Mouse (Mus musculus) G1E (cell line): ENCODE data around the gene Nktr. TPM values are rescaled to one million over a fixed set of nuclear protein-coding genes. Genes with fewer than 3 reads are reported as not detected.

Experiments used
- ATAC-seq: 2 replicates; pipeline ENCODE4 v1.8.0; 2016; ENCODE audit warnings: mild to moderate bottlenecking; ENCODE audit not compliant: insufficient number of reproducible peaks, poor library complexity, low FRiP score, severe bottlenecking; ENCODE audit errors: extremely low read depth
- DNase-seq: peaks from one replicate; pipeline ENCODE4 v3.0.0; 2012; ENCODE audit warnings: low spot score
- H3K27me3 ChIP-seq: 2 replicates; pipeline ENCODE4 v1.6.1; 2012; ENCODE audit warnings: mild to moderate bottlenecking, low read length, inconsistent platforms; ENCODE audit not compliant: insufficient read depth
- H3K36me3 ChIP-seq: replicated peaks from 2 replicates; pipeline ENCODE3; 2012; ENCODE audit warnings: mild to moderate bottlenecking, inconsistent platforms
- H3K4me1 ChIP-seq: 2 replicates; pipeline ENCODE4 v1.6.1; 2012; ENCODE audit warnings: low read depth, low read length, inconsistent platforms, mixed read lengths; ENCODE audit not compliant: insufficient read depth
- H3K4me3 ChIP-seq: 2 replicates; pipeline ENCODE4 v1.5.1; 2012; ENCODE audit warnings: low read depth, mild to moderate bottlenecking, inconsistent platforms, low read length, moderate library complexity, mixed read lengths
- H3K9me3 ChIP-seq: replicated peaks from 2 replicates; pipeline ENCODE4 v1.6.1; 2012; ENCODE audit warnings: inconsistent platforms
- CTCF ChIP-seq: IDR thresholded peaks from 2 replicates; pipeline ENCODE4 v1.5.1; 2012; ENCODE audit warnings: low read depth, low read length, inconsistent platforms, mixed read lengths
- GATA1 ChIP-seq: IDR thresholded peaks from 2 replicates; pipeline ENCODE4 v1.6.1; 2012; ENCODE audit warnings: borderline replicate concordance, low read length, inconsistent platforms, mixed read lengths
- GATA2 ChIP-seq: IDR thresholded peaks from 2 replicates; pipeline ENCODE4 v1.6.1; 2012; ENCODE audit warnings: low read depth, low read length, inconsistent platforms, borderline replicate concordance
- POLR2AphosphoS5 ChIP-seq: IDR thresholded peaks from 2 replicates; pipeline ENCODE4 v1.6.1; 2012; ENCODE audit warnings: low read depth, low read length, inconsistent platforms; ENCODE audit not compliant: insufficient replicate concordance
- TAL1 ChIP-seq: conservative IDR thresholded peaks from 2 replicates; pipeline ENCODE4 v1.6.1; 2012; ENCODE audit warnings: low read depth, low read length, inconsistent platforms, mixed read lengths
- polyA plus RNA-seq: library from polyadenylated mRNA; stranded (reverse); fragments of >175 nt; gene quantifications from 2 replicates; pipeline ENCODE4 v1.2.3, GENCODE M21; 2012
- total RNA-seq, 2 experiments: library from RNA; stranded (forward) in 1 of 2; stranded (reverse) in 1 of 2; fragments of 200-1000 nt in 1 of 2; fragments of >200 nt in 1 of 2; fragmentation: Nextera tagmentation in 1 of 2; gene quantifications; 2 replicates each; pipeline ENCODE4 v1.2.3; 2014 to 2017

Nktr gene
- total and polyA plus RNA-seq, 3 experiments = 33.2 to 339 (median 135) TPM

GRCm38 (mm10) chr9:121690200-121690651 lies 28.7 kb upstream of the Nktr start:
- Histone ChIP-seq H3K4me3 (no peak overlapping the region), H3K27me3 (no peaks in the 10 kb centered on the region), H3K9me3 (0 out of 2 replicates have a peak, but pooled peaks cover 4% of the 10 kb centered on the region), H3K36me3 (peaks cover 55% of the 10 kb centered on the region), H3K4me1 (peaks cover 2% of the 10 kb centered on the region; the same call in 1 of the 2 replicates)
- ATAC-seq = no peak
- DNase-seq = no peak
- TF ChIP-seq GATA1 (no peak), POLR2AphosphoS5 (no peak), CTCF (no peak), TAL1 (no peak), GATA2 (no peak)

- H3K4me3 ChIP-seq = no peak overlapping the region
- peaks cover 55% of the 10 kb centered on the region for H3K36me3 ChIP-seq
- H3K27me3 ChIP-seq = no peaks in the 10 kb centered on the region
- H3K9me3 ChIP-seq = 0 out of 2 replicates have a peak, but pooled peaks cover 4% of the 10 kb centered on the region
- TF ChIP-seq POLR2AphosphoS5 (no peak), CTCF (no peak), GATA2 (no peak), GATA1 (no peak), TAL1 (no peak)
- H3K4me1 ChIP-seq = peaks cover 2% of the 10 kb centered on the region; the same call in 1 of the 2 replicates
- no peak for DNase-seq
- ATAC-seq = no peak
Measured at GRCm38 (mm10) chr9:121690734-121691133, 28.2 kb upstream of the Nktr start.

GRCm38 (mm10) chr9:121694736-121695135 lies 24.2 kb upstream of the Nktr start:
- Histone ChIP-seq H3K9me3 (peaks cover 8% of the 10 kb centered on the region), H3K4me3 (no peak overlapping the region), H3K27me3 (no peaks in the 10 kb centered on the region), H3K4me1 (peaks cover 2% of the 10 kb centered on the region; the same call in 1 of the 2 replicates), H3K36me3 (peaks cover 50% of the 10 kb centered on the region)
- DNase-seq (no peak), ATAC-seq (no peak)
- TF ChIP-seq GATA1 (no peak), POLR2AphosphoS5 (no peak), TAL1 (no peak), CTCF (no peak), GATA2 (no peak)

- H3K36me3 ChIP-seq = peaks cover 34% of the 10 kb centered on the region
- DNase-seq (no peak), ATAC-seq (no peak)
- H3K4me1 ChIP-seq = peaks cover 2% of the 10 kb centered on the region; the same call in 1 of the 2 replicates
- peaks cover 8% of the 10 kb centered on the region for H3K9me3 ChIP-seq
- H3K27me3 ChIP-seq = no peaks in the 10 kb centered on the region
- no peak for TF ChIP-seq GATA1
- TF ChIP-seq GATA2 = no peak
- TF ChIP-seq CTCF = no peak
- TF ChIP-seq TAL1 = no peak
- no peak for TF ChIP-seq POLR2AphosphoS5
- H3K4me3 ChIP-seq = no peak overlapping the region
Measured at GRCm38 (mm10) chr9:121696626-121697025, 22.3 kb upstream of the Nktr start.

- Histone ChIP-seq H3K36me3 (peaks cover 33% of the 10 kb centered on the region), H3K4me1 (peaks cover 2% of the 10 kb centered on the region; the same call in 1 of the 2 replicates), H3K4me3 (no peak overlapping the region; the same call in 1 of the 2 replicates), H3K27me3 (no peaks in the 10 kb centered on the region), H3K9me3 (peaks cover 8% of the 10 kb centered on the region)
- ATAC-seq (no peak), DNase-seq (no peak)
- peak; percentile 90 for TF ChIP-seq CTCF
- no peak for TF ChIP-seq GATA2
Measured at GRCm38 (mm10) chr9:121697150-121698049, 21.6 kb upstream of the Nktr start.

GRCm38 (mm10) chr9:121704261-121704645 lies 14.7 kb upstream of the Nktr start:
- peaks cover 50% of the 10 kb centered on the region for H3K4me1 ChIP-seq
- TF ChIP-seq CTCF (no peak), POLR2AphosphoS5 (no peak), TAL1 (no peak)
- no peak for ATAC-seq
- H3K4me3 ChIP-seq = peak overlapping the region; percentile 84
- H3K9me3 ChIP-seq = no peaks in the 10 kb centered on the region
- H3K27me3 ChIP-seq = no peaks in the 10 kb centered on the region
- H3K36me3 ChIP-seq = no peaks in the 10 kb centered on the region
- DNase-seq = no peak
